Mouse (Mus musculus): ENCODE measurements around the gene Npepps.

GRCm38 (mm10) chr11:97314110-97314509 lies 33.7 kb upstream of the Npepps start:
- no peak for TF ChIP-seq POLR2A (IDR thresholded peaks at IDR 0.05; ENCODE audit: insufficient read depth, low read depth, low read length)
- TF ChIP-seq CTCF (IDR thresholded peaks at IDR 0.05; ENCODE audit: insufficient read depth, low read depth, low read length) = no peak
